Mouse (Mus musculus) myocyte (in vitro differentiated cells): ENCODE data around the gene Uba2. TPM values are rescaled to one million over a fixed set of nuclear protein-coding genes. Genes with fewer than 3 reads are reported as not detected.

Experiments used
- H3K27me3 ChIP-seq: one replicate; pipeline ENCODE4 v1.6.1; 2011; ENCODE audit not compliant: control insufficient read depth, insufficient read depth, insufficient read length
- H3K36me3 ChIP-seq: one replicate; pipeline ENCODE4 v1.6.1; 2011; ENCODE audit not compliant: control insufficient read depth, insufficient read depth
- H3K4me2 ChIP-seq: one replicate; pipeline ENCODE4 v1.6.1; 2011; ENCODE audit warnings: low read depth, control low read depth
- H3K4me3 ChIP-seq: one replicate; pipeline ENCODE4 v1.5.1; 2011; ENCODE audit warnings: mild to moderate bottlenecking, control low read depth, moderate library complexity
- H3K79me2 ChIP-seq: one replicate; pipeline ENCODE4 v1.6.1; 2011; ENCODE audit not compliant: control insufficient read depth, insufficient read depth
- H3ac ChIP-seq: one replicate; pipeline ENCODE4 v1.6.1; 2011; ENCODE audit not compliant: control insufficient read depth, insufficient read length
- CEBPB ChIP-seq: IDR thresholded peaks from 2 replicates; pipeline ENCODE4 v1.6.1; 2011; ENCODE audit warnings: mild to moderate bottlenecking, moderate library complexity; ENCODE audit not compliant: poor library complexity, insufficient read depth, severe bottlenecking
- E2F4 ChIP-seq: IDR thresholded peaks from one replicate; pipeline ENCODE4 v1.6.1; 2011; ENCODE audit warnings: mild to moderate bottlenecking, control low read depth, moderate library complexity; ENCODE audit not compliant: insufficient read depth
- MAX ChIP-seq: IDR thresholded peaks from one replicate; pipeline ENCODE4 v1.6.1; 2011; ENCODE audit warnings: low read depth, mild to moderate bottlenecking, control low read depth
- MYOD1 ChIP-seq, 3 experiments: IDR thresholded peaks; one replicate each; pipeline ENCODE4 v1.6.1; 2011; ENCODE audit warnings: control low read depth in 2 of 3, low read depth in 2 of 3, mild to moderate bottlenecking in 2 of 3, moderate library complexity in 1 of 3; ENCODE audit not compliant: insufficient read length in 2 of 3, control insufficient read depth in 1 of 3
- MYOG ChIP-seq, 3 experiments: IDR thresholded peaks; one replicate each; pipeline ENCODE4 v1.6.1; 2011; ENCODE audit warnings: control low read depth in 2 of 3, low read depth in 2 of 3, mild to moderate bottlenecking in 2 of 3; ENCODE audit not compliant: insufficient read length in 2 of 3, control insufficient read depth in 1 of 3, insufficient read depth in 1 of 3
- POLR2A ChIP-seq: IDR thresholded peaks from one replicate; pipeline ENCODE4 v1.6.1; 2011; ENCODE audit warnings: low read depth, mild to moderate bottlenecking, control low read depth, moderate library complexity; ENCODE audit not compliant: insufficient read length
- POLR2AphosphoS2 ChIP-seq: IDR thresholded peaks from one replicate; pipeline ENCODE4 v1.6.1; 2011; ENCODE audit warnings: low read depth, control low read depth; ENCODE audit not compliant: insufficient read length
- REST ChIP-seq: IDR thresholded peaks from one replicate; pipeline ENCODE4 v1.6.1; 2011; ENCODE audit warnings: mild to moderate bottlenecking, control low read depth, moderate library complexity; ENCODE audit not compliant: insufficient read depth, insufficient read length
- SRF ChIP-seq: IDR thresholded peaks from one replicate; pipeline ENCODE4 v1.6.1; 2011; ENCODE audit warnings: low read depth; ENCODE audit not compliant: control insufficient read depth, insufficient read length
- TCF12 ChIP-seq: IDR thresholded peaks from one replicate; pipeline ENCODE4 v1.6.1; 2011; ENCODE audit warnings: mild to moderate bottlenecking, control low read depth; ENCODE audit not compliant: poor library complexity, insufficient read depth, severe bottlenecking
- TCF3 ChIP-seq: IDR thresholded peaks from one replicate; pipeline ENCODE4 v1.6.1; 2011; ENCODE audit warnings: low read depth, control low read depth; ENCODE audit not compliant: insufficient read length
- USF1 ChIP-seq: IDR thresholded peaks from one replicate; pipeline ENCODE4 v1.6.1; 2011; ENCODE audit warnings: low read depth, mild to moderate bottlenecking, control low read depth, moderate library complexity
- polyA plus RNA-seq: library from polyadenylated mRNA; unstranded; fragments of >200 nt; fragmentation: generic; extraction: Trizol; gene quantifications from one replicate; pipeline ENCODE4 v1.2.1, GENCODE M21; 2012; ENCODE audit warnings: missing spikeins

The Uba2 gene
- polyA plus RNA-seq, 1 experiment, result 48.7 TPM

DNA sequence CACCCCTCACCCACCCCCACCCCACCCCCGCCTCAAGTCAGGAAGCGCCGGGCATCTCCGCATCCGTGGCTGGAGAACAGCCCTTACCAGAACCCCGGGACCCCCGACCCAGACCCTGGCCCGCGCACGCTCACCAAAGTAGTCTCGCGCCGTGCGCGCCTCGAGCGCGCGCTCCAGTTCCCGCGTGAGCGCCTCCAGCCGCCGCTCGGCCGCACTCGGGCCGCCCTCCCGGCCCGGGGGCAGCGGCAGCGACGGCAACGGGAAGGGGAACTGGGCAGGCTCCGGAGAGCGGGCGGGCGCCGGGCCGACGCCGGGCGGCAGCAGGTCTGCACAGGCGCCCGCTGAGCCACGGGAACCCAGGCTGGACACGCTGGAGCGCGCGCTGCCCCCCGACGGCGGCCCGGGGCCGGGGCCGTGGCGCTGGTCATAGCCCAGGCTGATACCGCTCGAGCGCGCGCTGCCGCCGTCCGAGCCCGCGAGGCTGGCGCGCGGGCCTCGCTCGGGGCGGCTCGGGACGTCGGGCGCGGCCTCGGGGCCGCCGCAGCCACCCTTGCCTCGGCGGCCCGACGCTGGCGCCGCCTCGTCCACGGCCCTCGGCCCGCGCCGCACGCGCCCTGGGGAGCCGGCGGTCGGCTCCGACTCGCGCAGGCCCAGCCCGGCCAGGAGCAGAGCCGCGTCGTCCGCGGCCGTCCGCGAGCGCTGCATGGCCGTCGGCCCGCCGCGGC, 36.9 kb downstream of the Uba2 start:
- Histone ChIP-seq H3ac (peak overlapping the region; percentile 96), H3K79me2 (peaks cover 16% of the 10 kb centered on the region), H3K4me2 (peak overlapping the region; percentile 82), H3K27me3 (peaks cover 4% of the 10 kb centered on the region), H3K36me3 (no peaks in the 10 kb centered on the region), H3K4me3 (peak overlapping the region; percentile 24)
- no peak for TF ChIP-seq MYOD1 (IDR thresholded peaks at IDR 0.05; ENCODE audit: control insufficient read depth in 1 of 3, insufficient read length in 2 of 3, low read depth in 2 of 3)
- TF ChIP-seq USF1, result no peak
- TF ChIP-seq SRF, result no peak

DNA sequence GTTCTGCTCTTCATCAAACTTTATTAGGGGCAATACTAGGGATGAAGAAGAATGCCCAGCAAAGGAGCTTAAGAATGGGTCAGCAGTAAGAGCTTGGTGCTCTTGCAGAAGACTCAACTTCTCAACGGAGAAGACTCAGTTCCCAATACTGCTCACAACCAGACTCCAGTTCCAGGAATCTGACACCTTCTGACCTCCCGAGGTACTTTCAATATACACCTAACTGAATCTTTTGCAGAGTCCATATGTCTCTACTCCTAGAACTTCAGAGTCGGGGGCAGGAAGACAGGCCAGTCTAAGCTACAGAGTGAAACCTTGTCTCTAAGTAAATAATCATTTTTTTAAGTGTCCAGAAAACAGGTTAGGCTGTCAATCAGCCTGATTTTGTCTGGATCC, 37.4 kb downstream of the Uba2 start:
- peaks cover 16% of the 10 kb centered on the region for H3K79me2 ChIP-seq
- H3K36me3 ChIP-seq, result no peaks in the 10 kb centered on the region
- H3K4me3 ChIP-seq, result peak overlapping the region; percentile 24
- TF ChIP-seq SRF, result no peak
- TF ChIP-seq MYOG (IDR thresholded peaks at IDR 0.05; ENCODE audit: control insufficient read depth in 1 of 3, insufficient read depth in 1 of 3, insufficient read length in 2 of 3, low read depth in 2 of 3), result no peak
- no peak for TF ChIP-seq TCF3
- no peak for TF ChIP-seq CEBPB
- no peak for TF ChIP-seq REST
- TF ChIP-seq POLR2A, result no peak
- no peak for TF ChIP-seq TCF12
- no peak for TF ChIP-seq USF1
- TF ChIP-seq MYOD1 (IDR thresholded peaks at IDR 0.05; ENCODE audit: control insufficient read depth in 1 of 3, insufficient read length in 2 of 3, low read depth in 2 of 3), result no peak
- no peak for TF ChIP-seq POLR2AphosphoS2
- TF ChIP-seq E2F4, result no peak
- no peak for TF ChIP-seq MAX
- H3K27me3 ChIP-seq, result peaks cover 4% of the 10 kb centered on the region
- peak overlapping the region; percentile 82 for H3K4me2 ChIP-seq
- H3ac ChIP-seq, result peak overlapping the region; percentile 96

DNA sequence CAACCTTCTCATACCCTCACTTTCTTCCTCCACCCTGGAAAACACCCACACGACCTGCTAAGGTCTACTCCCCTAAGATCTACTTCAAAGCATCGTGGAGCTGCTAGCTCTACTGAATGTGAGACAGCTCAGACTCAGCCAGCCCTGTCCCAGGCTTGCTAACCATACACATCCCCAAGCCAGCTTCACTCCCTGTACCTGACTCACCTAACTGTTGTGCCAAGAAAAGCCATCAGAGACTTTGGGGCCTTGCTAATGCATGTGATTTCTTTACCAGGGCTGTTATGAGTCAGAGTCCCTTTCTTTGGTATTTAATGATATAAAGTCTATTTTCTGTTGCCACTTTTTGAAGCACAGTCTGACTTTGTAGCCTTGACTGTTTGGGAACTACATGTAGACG, 38.3 kb downstream of the Uba2 start:
- peak overlapping the region; percentile 24 for H3K4me3 ChIP-seq
- peak overlapping the region; percentile 82 for H3K4me2 ChIP-seq
- H3K27me3 ChIP-seq, result peaks cover 4% of the 10 kb centered on the region
- peaks cover 16% of the 10 kb centered on the region for H3K79me2 ChIP-seq
- no peak overlapping the region for H3ac ChIP-seq
- H3K36me3 ChIP-seq, result no peaks in the 10 kb centered on the region
- TF ChIP-seq TCF3, result no peak
- TF ChIP-seq MYOG (IDR thresholded peaks at IDR 0.05; ENCODE audit: control insufficient read depth in 1 of 3, insufficient read depth in 1 of 3, insufficient read length in 2 of 3, low read depth in 2 of 3), result no peak
- no peak for TF ChIP-seq TCF12
- no peak for TF ChIP-seq MYOD1 (IDR thresholded peaks at IDR 0.05; ENCODE audit: control insufficient read depth in 1 of 3, insufficient read length in 2 of 3, low read depth in 2 of 3)

DNA sequence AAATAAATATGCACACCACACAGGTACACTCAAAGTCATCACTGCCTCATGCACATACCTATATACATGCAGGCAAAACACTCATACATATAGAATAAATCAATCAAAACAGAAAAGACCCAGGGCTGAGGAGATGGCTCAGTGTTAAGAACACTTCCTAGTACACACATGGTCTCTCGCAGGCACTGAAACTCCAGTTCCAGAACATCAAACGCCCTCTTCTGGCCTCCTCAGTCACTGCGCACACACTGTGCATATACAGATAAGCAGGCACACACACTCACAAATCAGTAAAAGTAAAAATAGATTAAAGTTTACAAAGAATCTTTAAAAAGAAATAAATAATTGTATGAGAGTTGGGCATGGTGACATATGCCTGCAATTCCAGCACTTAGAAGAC, 43.1 kb downstream of the Uba2 start:
- H3K27me3 ChIP-seq, result no peaks in the 10 kb centered on the region
- peaks cover 13% of the 10 kb centered on the region for H3K79me2 ChIP-seq
- no peak for TF ChIP-seq CEBPB
- TF ChIP-seq MYOG (IDR thresholded peaks at IDR 0.05; ENCODE audit: control insufficient read depth in 1 of 3, insufficient read depth in 1 of 3, insufficient read length in 2 of 3, low read depth in 2 of 3), result no peak
- no peaks in the 10 kb centered on the region for H3K36me3 ChIP-seq
- no peak overlapping the region for H3K4me3 ChIP-seq
- no peak overlapping the region for H3K4me2 ChIP-seq
- H3ac ChIP-seq, result no peak overlapping the region

DNA sequence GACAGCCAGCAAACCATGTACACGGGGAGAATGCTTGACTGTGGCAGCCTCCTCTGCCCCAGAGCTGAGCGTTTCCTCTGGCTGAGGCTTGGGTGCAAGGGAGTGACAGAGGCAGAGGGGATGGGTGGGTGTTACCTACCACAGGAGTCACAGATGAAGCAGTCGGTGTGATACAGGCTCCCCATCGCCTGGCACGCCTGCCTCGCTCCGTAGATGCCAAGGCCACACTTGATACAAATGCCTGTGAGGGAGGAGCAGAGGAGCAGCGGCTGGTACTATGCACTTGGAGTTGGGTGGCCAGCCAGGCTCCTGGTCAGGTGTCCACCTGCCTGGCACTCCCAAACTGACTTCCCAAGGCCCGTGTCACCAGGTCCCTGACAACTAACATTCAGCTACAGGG, 44.1 kb downstream of the Uba2 start:
- H3K36me3 ChIP-seq, result no peaks in the 10 kb centered on the region

More for the DNA sequence above, 44.1 kb downstream of the Uba2 start:
- H3K27me3 ChIP-seq, result no peaks in the 10 kb centered on the region
- no peak overlapping the region for H3K4me2 ChIP-seq
- H3K4me3 ChIP-seq, result no peak overlapping the region
- TF ChIP-seq REST (no peak), MAX (no peak), USF1 (no peak), E2F4 (no peak), TCF12 (no peak), MYOG (IDR thresholded peaks at IDR 0.05; ENCODE audit: control insufficient read depth in 1 of 3, insufficient read depth in 1 of 3, insufficient read length in 2 of 3, low read depth in 2 of 3) (no peak), POLR2AphosphoS2 (no peak), CEBPB (no peak)
- no peak overlapping the region for H3ac ChIP-seq
- peaks cover 9% of the 10 kb centered on the region for H3K79me2 ChIP-seq
